Mouse (Mus musculus): ENCODE measurements around the gene Dgcr2.

- TF ChIP-seq POLR2A (IDR thresholded peaks at IDR 0.05; ENCODE audit: insufficient read length, low read depth) = peak; percentile 39
- no peak for TF ChIP-seq USF1 (IDR thresholded peaks at IDR 0.05; ENCODE audit: low read depth)
- TF ChIP-seq MYOG (IDR thresholded peaks at IDR 0.05; ENCODE audit: control insufficient read depth in 1 of 3, insufficient read depth in 1 of 3, insufficient read length in 2 of 3, low read depth in 2 of 3) = no peak
- TF ChIP-seq TCF3 (IDR thresholded peaks at IDR 0.05; ENCODE audit: insufficient read length, low read depth) = no peak
- TF ChIP-seq POLR2AphosphoS2 (IDR thresholded peaks at IDR 0.05; ENCODE audit: insufficient read length, low read depth) = no peak
- no peak for TF ChIP-seq MYOD1 (IDR thresholded peaks at IDR 0.05; ENCODE audit: control insufficient read depth in 1 of 3, insufficient read length in 2 of 3, low read depth in 2 of 3)
- no peak for TF ChIP-seq REST (IDR thresholded peaks at IDR 0.05; ENCODE audit: insufficient read depth, insufficient read length)
- TF ChIP-seq TCF12 (IDR thresholded peaks at IDR 0.05; ENCODE audit: insufficient read depth, poor library complexity, severe bottlenecking) = no peak
- TF ChIP-seq E2F4 (IDR thresholded peaks at IDR 0.05; ENCODE audit: insufficient read depth) = no peak
Measured at GRCm38 (mm10) chr16:17796971-17797811, 101.2 kb downstream of the Dgcr2 start, which contains the start of gene Scarf2.
